Mouse (Mus musculus): ENCODE measurements at regions not wholly inside any gene's neighbourhood (a gene's known extent, or its start where the extent isn't known, plus 50 kb on each side); places are given as distances from the start of the nearest gene placed in this dataset.

GRCm38 (mm10) chr17:19216936-19217335 lies 144.8 kb upstream of the Vmn2r99 start:
- no peak for ATAC-seq

- ATAC-seq, result peak; percentile 71
Measured at GRCm38 (mm10) chr17:19226589-19226988, 135.2 kb upstream of the Vmn2r99 start.

Data from inflammation-experienced regulatory T-cells, adult 6 months (primary cell).